9 mouse cellular contexts compared by ENCODE assay signal in genomic region chr16:94789958-94790357, GRCm38 (mm10).
DNase-seq lines count a peak whose midpoint lies in the region; ATAC-seq and TF ChIP-seq lines count a peak whose summit lies in the region.
"Had no signal": no experiment of that assay in that cellular context is flagged by ENCODE, and none has a peak within 500 bp of the region (broad histone marks: within the 10 kb centered on the region; RNA-seq: fewer than 3 reads in every experiment).

No protein-coding gene starts in this region.

- no peak overlapping the region for H3K4me3 ChIP-seq in hindbrain, embryonic 11.5 days (ENCODE audit: low read depth, low read length)
- no peak overlapping the region for H3K4me3 ChIP-seq in hindbrain, embryonic 13.5 days
- no peak overlapping the region for H3K4me3 ChIP-seq in C2C12 (ENCODE audit: insufficient read depth, poor library complexity, severe bottlenecking)
- H3K4me3 ChIP-seq: liver, embryonic 15.5 days had no signal

- no peaks in the 10 kb centered on the region for H3K79me3 ChIP-seq in C2C12 (ENCODE audit: low read depth)

- no peak overlapping the region for H3K4me2 ChIP-seq in hindbrain, embryonic 11.5 days (replicated peaks; ENCODE audit: low read depth, low read length)
- H3K4me2 ChIP-seq in hindbrain, embryonic 13.5 days, result no peak overlapping the region
- H3K4me2 ChIP-seq: liver, embryonic 15.5 days had no signal

- H3K36me3 ChIP-seq in hindbrain, embryonic 11.5 days (ENCODE audit: control insufficient read depth, insufficient read depth, low read length), result no peaks in the 10 kb centered on the region
- no peaks in the 10 kb centered on the region for H3K36me3 ChIP-seq in hindbrain, embryonic 13.5 days
- no peaks in the 10 kb centered on the region for H3K36me3 ChIP-seq in C2C12 (ENCODE audit: control insufficient read depth, insufficient read depth)
- H3K36me3 ChIP-seq: liver, embryonic 15.5 days had no signal

- WGBS in hindbrain, embryonic 11.5 days, result 31% methylated on average over 6 of the region's 6 CpGs
- whole genome bisulfite sequencing in hindbrain, embryonic 13.5 days, result 29% methylated on average over 6 of the region's 6 CpGs

- H3ac ChIP-seq in C2C12 (ENCODE audit: control insufficient read depth, insufficient read length, low read depth), result no peak overlapping the region

- H3K9ac ChIP-seq in hindbrain, embryonic 11.5 days (ENCODE audit: low read depth, low read length), result no peak overlapping the region
- H3K9ac ChIP-seq in hindbrain, embryonic 13.5 days, result no peak overlapping the region
- H3K9ac ChIP-seq: liver, embryonic 15.5 days had no signal

- peak; percentile 54 for DNase-seq in hindbrain, embryonic 11.5 days (ENCODE audit: low spot score)
- peak; percentile 13 for DNase-seq in adrenal gland, postnatal 25 days
- peak; percentile 24 for DNase-seq in fibroblast of lung, adult 2 months (ENCODE audit: low read depth)
- peak; percentile 26 for DNase-seq in thymus, postnatal 4 days
- DNase-seq in right cerebral cortex, postnatal 25 days, result no peak
- DNase-seq in layer of hippocampus, postnatal 36 days, result no peak

- no peaks in the 10 kb centered on the region for H3K79me2 ChIP-seq in C2C12 (ENCODE audit: control insufficient read depth, insufficient read depth)

- peak; percentile 90 for TF ChIP-seq CTCF in C2C12 (IDR thresholded peaks at IDR 0.05; ENCODE audit: control insufficient read depth, insufficient read depth, insufficient read length)

- H3K27ac ChIP-seq in hindbrain, embryonic 11.5 days (ENCODE audit: low read depth, low read length), result no peak overlapping the region
- H3K27ac ChIP-seq in hindbrain, embryonic 13.5 days, result no peak overlapping the region
- H3K27ac ChIP-seq: liver, embryonic 15.5 days had no signal

- no peaks in the 10 kb centered on the region for H3K4me1 ChIP-seq in hindbrain, embryonic 11.5 days (replicated peaks; ENCODE audit: control insufficient read depth, insufficient read depth, low read length)
- H3K4me1 ChIP-seq in hindbrain, embryonic 13.5 days (replicated peaks), result no peaks in the 10 kb centered on the region
- H3K4me1 ChIP-seq: liver, embryonic 15.5 days had no signal

- no peaks in the 10 kb centered on the region for H3K9me3 ChIP-seq in hindbrain, embryonic 11.5 days (ENCODE audit: control insufficient read depth, low read length)
- no peaks in the 10 kb centered on the region for H3K9me3 ChIP-seq in hindbrain, embryonic 13.5 days
- H3K9me3 ChIP-seq: liver, embryonic 15.5 days had no signal

- ATAC-seq in hindbrain, embryonic 11.5 days (ENCODE audit: low FRiP score), result no peak
- ATAC-seq in hindbrain, embryonic 13.5 days (ENCODE audit: low FRiP score), result no peak

- H3K27me3 ChIP-seq in hindbrain, embryonic 11.5 days (ENCODE audit: control insufficient read depth, insufficient read depth, low read length), result 0 out of 2 replicates have a peak, but pooled peaks cover 2% of the 10 kb centered on the region
- H3K27me3 ChIP-seq in hindbrain, embryonic 13.5 days, result peaks cover 39% of the 10 kb centered on the region
- peaks cover 29% of the 10 kb centered on the region for H3K27me3 ChIP-seq in C2C12 (ENCODE audit: control insufficient read depth, insufficient read depth, insufficient read length)
- H3K27me3 ChIP-seq: liver, embryonic 15.5 days had no signal

TF ChIP-seq in C2C12, 6 proteins besides CTCF, POLR2A, EP300 and RAD21:
- TF ChIP-seq MYOD1 (IDR thresholded peaks at IDR 0.05; ENCODE audit: control insufficient read depth, insufficient read length, low read depth), result no peak
- TF ChIP-seq CEBPB (IDR thresholded peaks at IDR 0.05; ENCODE audit: low read depth), result no peak
- no peak for TF ChIP-seq MYOG (IDR thresholded peaks at IDR 0.05; ENCODE audit: control insufficient read depth, extremely low read depth, insufficient read length)
TF ChIP-seq in C2C12: peak in this region for 0.

Comparison
In these comparisons a context has a peak if more than half of its experiments do, and no peak if none do; other contexts are left out.
1. DNase-seq: peak in hindbrain, embryonic 11.5 days (single experiment), adrenal gland, postnatal 25 days (single experiment), fibroblast of lung, adult 2 months (single experiment) and thymus, postnatal 4 days (single experiment); none in right cerebral cortex, postnatal 25 days (single experiment) and layer of hippocampus, postnatal 36 days (0 of 2).